Mouse (Mus musculus) erythroblast, embryonic 14.5 days (primary cell): Measurements from ENCODE around the gene Dennd1b. TPM values are rescaled to one million over a fixed set of nuclear protein-coding genes. Genes with fewer than 3 reads are reported as not detected.

Source experiments
- H3K27me3 ChIP-seq: 2 replicates; pipeline ENCODE4 v1.6.1; 2012; ENCODE audit warnings: inconsistent platforms; ENCODE audit not compliant: control insufficient read depth
- H3K36me3 ChIP-seq: 2 replicates; pipeline ENCODE4 v1.6.1; 2012; ENCODE audit warnings: mild to moderate bottlenecking, inconsistent platforms; ENCODE audit not compliant: control insufficient read depth
- H3K4me1 ChIP-seq: 2 replicates; pipeline ENCODE4 v1.6.1; 2012; ENCODE audit warnings: inconsistent platforms; ENCODE audit not compliant: control insufficient read depth
- H3K4me3 ChIP-seq: replicated peaks from 2 replicates; pipeline ENCODE3; 2012; ENCODE audit warnings: moderate library complexity, mild to moderate bottlenecking, inconsistent platforms
- H3K9me3 ChIP-seq: 2 replicates; pipeline ENCODE4 v1.6.1; 2012; ENCODE audit warnings: low read length, inconsistent platforms, mixed read lengths; ENCODE audit not compliant: control insufficient read depth
- GATA1 ChIP-seq: IDR thresholded peaks from 2 replicates; pipeline ENCODE4 v1.6.1; 2012; ENCODE audit warnings: low read length, inconsistent platforms, mixed read lengths
- TAL1 ChIP-seq: IDR thresholded peaks from 3 replicates; pipeline ENCODE4 v1.6.1; 2012; ENCODE audit warnings: low read length, inconsistent platforms, mixed read lengths
- polyA plus RNA-seq: library from polyadenylated mRNA; stranded (reverse); fragments of >175 nt; gene quantifications from 2 replicates; pipeline ENCODE4 v1.2.3, GENCODE M21; 2012

The Dennd1b gene
- polyA plus RNA-seq, 1 experiment = not detected

DNA sequence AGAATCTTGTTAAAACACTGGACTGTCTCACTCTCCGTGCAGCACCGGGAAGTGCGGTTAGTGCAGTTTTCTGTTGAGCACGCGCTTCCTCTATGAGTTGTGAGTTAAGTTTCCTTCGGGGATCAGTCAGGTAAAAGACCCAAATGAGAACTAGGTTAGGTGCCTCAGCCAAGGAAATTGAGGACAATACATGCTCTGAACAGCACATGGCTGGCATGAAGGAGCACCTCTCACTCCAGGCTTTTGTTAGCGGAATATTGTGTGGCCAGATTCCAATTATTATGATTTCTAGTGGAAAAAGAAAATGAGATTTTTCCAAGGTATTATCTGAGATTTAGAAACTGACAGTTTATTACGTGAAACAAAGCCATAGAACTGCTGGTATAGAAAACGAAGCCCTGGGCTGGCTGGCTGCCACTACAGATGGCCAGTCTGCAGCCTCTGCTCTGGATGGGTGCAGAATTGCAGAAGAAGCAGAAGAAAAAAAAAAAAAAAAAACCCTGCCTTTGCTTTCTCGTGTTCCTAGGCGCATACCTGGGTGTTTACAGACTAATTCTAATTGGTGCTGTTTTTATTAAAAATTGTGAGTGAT lies 86.7 kb downstream of the Dennd1b start:
- Histone ChIP-seq H3K4me3 (no peak overlapping the region), H3K36me3 (no peaks in the 10 kb centered on the region), H3K4me1 (no peaks in the 10 kb centered on the region), H3K27me3 (no peaks in the 10 kb centered on the region), H3K9me3 (no peaks in the 10 kb centered on the region)
- TF ChIP-seq TAL1 = no peak
- TF ChIP-seq GATA1 = no peak

GRCm38 (mm10) chr1:139053003-139053402 lies 89.8 kb downstream of the Dennd1b start:
- Histone ChIP-seq H3K9me3 (no peaks in the 10 kb centered on the region), H3K4me3 (no peak overlapping the region), H3K4me1 (no peaks in the 10 kb centered on the region), H3K27me3 (no peaks in the 10 kb centered on the region), H3K36me3 (no peaks in the 10 kb centered on the region)
- TF ChIP-seq GATA1 (no peak), TAL1 (no peak)

DNA sequence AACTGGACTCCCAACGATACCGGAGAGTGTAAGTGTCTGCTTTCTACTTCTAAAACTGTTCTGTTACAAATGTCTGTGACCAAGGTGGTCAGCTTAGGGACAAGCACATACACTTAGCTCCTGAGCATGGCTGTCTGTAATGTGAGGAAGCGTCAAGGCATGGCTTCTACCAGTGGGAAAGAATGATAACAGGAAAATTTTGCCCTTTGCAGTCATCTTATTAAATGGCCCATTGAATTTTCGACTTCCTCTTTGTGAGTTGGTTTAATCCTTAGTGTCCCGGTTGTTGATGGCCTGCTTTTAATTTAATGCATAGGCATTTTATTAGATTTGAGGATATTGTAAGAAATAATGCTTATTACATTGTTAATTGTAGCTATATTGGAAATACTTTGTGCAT lies 97.1 kb downstream of the Dennd1b start:
- TF ChIP-seq TAL1 (no peak), GATA1 (no peak)
- Histone ChIP-seq H3K36me3 (no peaks in the 10 kb centered on the region), H3K4me3 (no peak overlapping the region), H3K9me3 (no peaks in the 10 kb centered on the region), H3K27me3 (no peaks in the 10 kb centered on the region), H3K4me1 (no peaks in the 10 kb centered on the region)

- Histone ChIP-seq H3K27me3 (no peaks in the 10 kb centered on the region), H3K9me3 (no peaks in the 10 kb centered on the region), H3K36me3 (no peaks in the 10 kb centered on the region), H3K4me1 (no peaks in the 10 kb centered on the region), H3K4me3 (no peak overlapping the region)
- TF ChIP-seq GATA1 (no peak), TAL1 (no peak)
Measured at GRCm38 (mm10) chr1:139064711-139065110, 101.5 kb downstream of the Dennd1b start.

DNA sequence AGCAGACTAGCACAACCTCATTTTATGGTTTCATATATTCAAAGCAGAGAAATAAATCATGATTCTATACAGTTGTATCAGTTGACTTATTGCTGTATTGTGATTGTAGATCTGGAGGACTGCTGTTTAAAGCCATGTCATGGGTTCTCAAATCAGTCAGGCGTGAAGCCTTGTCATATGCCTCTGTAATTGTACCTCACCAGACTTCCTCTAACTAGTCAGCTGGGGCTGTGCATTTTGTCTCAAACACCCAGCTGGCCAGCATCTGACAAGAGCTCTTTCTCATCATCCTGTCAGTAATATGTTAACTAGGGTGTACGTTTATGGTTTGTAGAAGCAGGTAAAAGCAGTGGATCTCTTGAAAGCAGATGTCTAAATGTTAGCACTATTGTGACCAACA lies 104.0 kb downstream of the Dennd1b start:
- H3K4me1 ChIP-seq = no peaks in the 10 kb centered on the region
- TF ChIP-seq TAL1 = no peak
- no peak for TF ChIP-seq GATA1
- H3K4me3 ChIP-seq = no peak overlapping the region
- H3K27me3 ChIP-seq = no peaks in the 10 kb centered on the region
- no peaks in the 10 kb centered on the region for H3K9me3 ChIP-seq
- H3K36me3 ChIP-seq = no peaks in the 10 kb centered on the region

DNA sequence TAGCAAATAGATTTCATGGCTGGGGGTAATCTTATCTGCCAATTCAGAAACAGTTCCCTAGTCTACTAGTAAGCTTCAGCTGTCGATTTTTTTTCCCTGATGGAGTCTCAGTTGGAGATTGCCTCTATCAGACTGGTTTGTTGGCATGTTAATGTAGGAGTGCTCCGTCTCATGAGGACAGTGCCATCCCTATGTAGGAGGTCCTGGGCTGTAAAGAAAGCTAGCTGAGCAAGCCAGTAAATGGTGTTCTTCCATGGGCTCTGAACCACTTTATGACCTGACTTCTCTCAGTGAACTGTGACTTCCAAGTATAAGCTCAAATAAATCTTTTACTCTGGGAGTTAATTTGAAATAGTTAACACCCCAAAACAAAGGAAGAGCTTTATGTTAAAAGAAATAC lies 107.8 kb downstream of the Dennd1b start:
- Histone ChIP-seq H3K4me3 (no peak overlapping the region), H3K4me1 (no peaks in the 10 kb centered on the region), H3K36me3 (no peaks in the 10 kb centered on the region)

DNA sequence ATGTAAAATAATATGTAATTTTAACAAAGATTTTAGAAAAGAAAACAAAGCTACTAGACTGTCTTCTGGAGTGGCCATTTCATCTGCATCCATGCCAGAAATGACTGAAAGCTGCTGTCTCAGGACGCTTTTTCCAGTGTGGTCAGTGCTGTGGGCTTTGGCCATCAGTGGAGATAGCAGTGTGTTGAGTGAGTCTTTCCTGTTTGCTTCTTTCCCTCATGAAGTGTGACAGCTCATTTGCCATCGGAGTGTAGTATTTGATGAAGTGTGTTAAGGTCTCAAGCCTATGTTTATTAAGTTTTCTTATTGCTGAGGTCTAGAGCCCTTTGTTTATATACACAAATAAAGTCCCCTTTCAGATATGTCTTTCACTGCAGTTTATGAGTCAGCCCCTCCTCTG lies 112.4 kb downstream of the Dennd1b start:
- Histone ChIP-seq H3K36me3 (no peaks in the 10 kb centered on the region), H3K4me1 (no peaks in the 10 kb centered on the region), H3K27me3 (no peaks in the 10 kb centered on the region), H3K4me3 (no peak overlapping the region), H3K9me3 (no peaks in the 10 kb centered on the region)
- TF ChIP-seq TAL1 = no peak

More for the DNA sequence above, 107.8 kb downstream of the Dennd1b start:
- no peaks in the 10 kb centered on the region for H3K9me3 ChIP-seq
- TF ChIP-seq TAL1 = no peak
- no peak for TF ChIP-seq GATA1
- H3K27me3 ChIP-seq = no peaks in the 10 kb centered on the region

GRCm38 (mm10) chr1:139077989-139078388 lies 114.8 kb downstream of the Dennd1b start:
- Histone ChIP-seq H3K4me1 (no peaks in the 10 kb centered on the region), H3K36me3 (no peaks in the 10 kb centered on the region), H3K9me3 (no peaks in the 10 kb centered on the region), H3K4me3 (no peak overlapping the region), H3K27me3 (no peaks in the 10 kb centered on the region)
- TF ChIP-seq TAL1 (no peak), GATA1 (no peak)

DNA sequence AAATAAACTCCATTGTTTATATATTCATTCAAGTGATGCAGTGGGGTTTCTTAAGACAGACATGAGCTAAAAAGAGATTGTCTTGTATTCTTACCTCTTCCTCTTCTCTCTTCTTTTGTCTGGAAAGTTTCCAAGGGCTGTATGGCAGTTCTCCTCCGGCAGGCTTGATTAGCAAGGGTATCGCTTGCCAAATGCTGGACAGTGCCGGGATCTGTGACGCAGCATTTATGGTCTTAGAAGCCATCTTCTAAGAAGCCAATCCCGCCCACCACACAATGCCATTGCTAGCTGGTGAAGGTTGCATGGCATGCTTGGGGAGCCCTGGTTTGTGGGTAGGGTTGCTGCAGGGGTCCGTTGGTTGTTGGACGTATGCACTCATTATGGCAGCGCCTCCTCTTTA lies 115.8 kb downstream of the Dennd1b start:
- Histone ChIP-seq H3K4me1 (no peaks in the 10 kb centered on the region), H3K4me3 (no peak overlapping the region), H3K36me3 (no peaks in the 10 kb centered on the region)

DNA sequence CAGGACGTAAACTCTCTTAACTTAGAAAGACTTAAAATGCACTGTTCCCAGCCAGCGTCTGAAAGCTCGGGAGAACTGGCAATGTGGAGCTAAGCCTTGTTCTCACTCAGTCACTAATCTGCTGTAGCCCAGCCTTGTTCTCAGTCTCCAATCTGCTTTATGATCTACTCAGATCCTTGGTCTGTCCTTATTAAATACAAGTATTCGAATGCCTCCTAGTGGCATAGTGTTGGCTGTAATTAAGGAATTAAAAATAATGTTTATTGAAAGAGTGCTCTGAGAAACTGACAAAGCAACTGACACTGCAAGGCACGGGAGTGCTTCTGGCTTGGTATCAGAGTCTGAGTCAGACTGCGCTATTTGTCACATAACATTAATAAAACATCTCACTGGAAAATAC lies 116.3 kb downstream of the Dennd1b start:
- H3K27me3 ChIP-seq = no peaks in the 10 kb centered on the region
- no peak for TF ChIP-seq TAL1
- TF ChIP-seq GATA1 = no peak
- no peaks in the 10 kb centered on the region for H3K4me1 ChIP-seq
- no peaks in the 10 kb centered on the region for H3K9me3 ChIP-seq
- no peaks in the 10 kb centered on the region for H3K36me3 ChIP-seq
- H3K4me3 ChIP-seq = no peak overlapping the region

More for the DNA sequence above, 115.8 kb downstream of the Dennd1b start:
- Histone ChIP-seq H3K27me3 (no peaks in the 10 kb centered on the region), H3K9me3 (no peaks in the 10 kb centered on the region)
- TF ChIP-seq GATA1 = no peak
- TF ChIP-seq TAL1 = no peak
